Comparison of ENCODE assay signal across 15 mouse cellular contexts in the genomic region with DNA sequence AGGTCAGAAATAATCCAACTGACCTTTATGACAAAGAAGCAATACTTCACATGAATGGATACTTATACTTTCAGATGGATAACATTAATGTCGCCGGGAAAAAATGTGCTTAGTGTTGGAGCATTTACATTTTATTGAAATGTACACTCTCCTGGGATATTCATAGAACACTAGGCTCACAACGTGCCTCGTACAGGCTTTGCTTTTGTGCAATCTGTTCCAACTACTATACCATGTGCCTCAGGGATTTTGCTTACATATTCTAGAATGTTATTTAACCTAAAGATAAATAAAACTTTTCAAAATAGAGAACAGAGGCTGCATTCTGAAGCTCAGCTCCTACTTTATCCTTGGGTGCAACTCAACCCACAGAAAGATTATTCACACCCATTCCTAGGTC.
"Had no signal": no experiment of that assay in that cellular context is flagged by ENCODE, and none has a peak within 500 bp of the region (broad histone marks: within the 10 kb centered on the region; RNA-seq: fewer than 3 reads in every experiment).

No protein-coding gene starts in this region.

- H3K9me3 ChIP-seq: limb, embryonic 13.5 days; midbrain, embryonic 12.5 days had no signal

- H3K27ac ChIP-seq: limb, embryonic 13.5 days; liver, embryonic 14.5 days; macrophage; midbrain, embryonic 12.5 days had no signal

- H3K4me3 ChIP-seq: limb, embryonic 13.5 days; midbrain, embryonic 12.5 days had no signal

- H3K4me2 ChIP-seq: limb, embryonic 13.5 days; liver, embryonic 11.5 days; lung, embryonic 14.5 days; midbrain, embryonic 12.5 days had no signal

- DNase-seq: kidney, adult 18-20 months; kidney, adult 9 months; kidney, postnatal 14 days; kidney, postnatal 4 days; liver, postnatal 0 days; lung, embryonic 14.5 days; thymus, adult 18-20 months; thymus, postnatal 36 days had no signal

- H3K4me1 ChIP-seq: limb, embryonic 13.5 days; midbrain, embryonic 12.5 days had no signal

- ATAC-seq: liver, postnatal 0 days; lung, postnatal 0 days; midbrain, embryonic 16.5 days had no signal

- H3K27me3 ChIP-seq: limb, embryonic 13.5 days; midbrain, embryonic 12.5 days had no signal

- H3K36me3 ChIP-seq: limb, embryonic 13.5 days; midbrain, embryonic 12.5 days had no signal

- H3K9ac ChIP-seq: limb, embryonic 13.5 days; liver, embryonic 14.5 days; liver, postnatal 0 days; lung, embryonic 14.5 days; midbrain, embryonic 12.5 days had no signal
